Mouse (Mus musculus) retina, adult 2 months (tissue): ENCODE results near the gene Srpk2.
A peak's percentile ranks its signal among the peaks of the same experiment; 100 is the strongest.
"Not testable (repeated sequence)": the region's sequence is repeated elsewhere in the genome, so short reads cannot be mapped to it uniquely, and the experiment has no call there.

Experiments
- DNase-seq: peaks from one replicate; pipeline ENCODE4 v3.0.0-alpha.2; 2012; ENCODE audit warnings: low read depth, low spot score

The Srpk2 gene

GRCm38 (mm10) chr5:23615586-23616269, 68.7 kb downstream of the Srpk2 start:
- DNase-seq: no peak

- no peak for DNase-seq
Measured at GRCm38 (mm10) chr5:23612856-23613255, 71.6 kb downstream of the Srpk2 start.

GRCm38 (mm10) chr5:23604036-23604705, 80.2 kb downstream of the Srpk2 start:
- DNase-seq: no peak

- DNase-seq: no peak
Measured at GRCm38 (mm10) chr5:23599750-23600537, 84.5 kb downstream of the Srpk2 start.

- no peak for DNase-seq
Measured at GRCm38 (mm10) chr5:23599171-23599570, 85.2 kb downstream of the Srpk2 start.

- no peak for DNase-seq
Measured at GRCm38 (mm10) chr5:23598491-23598890, 85.9 kb downstream of the Srpk2 start.

GRCm38 (mm10) chr5:23597999-23598398, 86.4 kb downstream of the Srpk2 start:
- no peak for DNase-seq

GRCm38 (mm10) chr5:23597260-23597864, 87.1 kb downstream of the Srpk2 start:
- DNase-seq: no peak

GRCm38 (mm10) chr5:23596326-23596965, 88.0 kb downstream of the Srpk2 start:
- DNase-seq: no peak

- not testable (repeated sequence) for DNase-seq
Measured at GRCm38 (mm10) chr5:23590298-23590697, 94.1 kb downstream of the Srpk2 start.

GRCm38 (mm10) chr5:23587614-23588013, 96.8 kb downstream of the Srpk2 start:
- DNase-seq: peak; percentile 54

- no peak for DNase-seq
Measured at GRCm38 (mm10) chr5:23586531-23587453, 97.6 kb downstream of the Srpk2 start.

- no peak for DNase-seq
Measured at GRCm38 (mm10) chr5:23581484-23582060, 102.8 kb downstream of the Srpk2 start.

- DNase-seq: no peak
Measured at GRCm38 (mm10) chr5:23579120-23579880, 105.1 kb downstream of the Srpk2 start.

GRCm38 (mm10) chr5:23578322-23578957, 106.0 kb downstream of the Srpk2 start:
- DNase-seq: no peak

GRCm38 (mm10) chr5:23577847-23578246, 106.6 kb downstream of the Srpk2 start:
- DNase-seq: no peak

GRCm38 (mm10) chr5:23576336-23577094, 107.9 kb downstream of the Srpk2 start:
- no peak for DNase-seq

GRCm38 (mm10) chr5:23573942-23574341, 110.5 kb downstream of the Srpk2 start:
- DNase-seq: no peak
